Mouse (Mus musculus) embryonic stem cell, embryonic (primary cell): ENCODE results near the gene Gns.

ENCODE experiments used
- CTCF ChIA-PET, 4 experiments: fragments of 300-600 bp in 2 of 4; fragments of 350-600 bp in 2 of 4; sonication (Branson Sonifier 250); formaldehyde crosslinking; loops; one replicate each; lab custom pipeline; 2022; ENCODE audit warnings: inconsistent platforms in 2 of 4; lab: Charles Lee
- POLR2A ChIA-PET, 4 experiments: fragments of 300-600 bp in 2 of 4; fragments of 350-600 bp in 2 of 4; sonication (Branson Sonifier 250); formaldehyde crosslinking; loops; one replicate each; lab custom pipeline; 2022; ENCODE audit warnings: antibody characterized with exemption in 4 of 4, inconsistent platforms in 1 of 4; lab: Charles Lee

Gene Gns

DNA sequence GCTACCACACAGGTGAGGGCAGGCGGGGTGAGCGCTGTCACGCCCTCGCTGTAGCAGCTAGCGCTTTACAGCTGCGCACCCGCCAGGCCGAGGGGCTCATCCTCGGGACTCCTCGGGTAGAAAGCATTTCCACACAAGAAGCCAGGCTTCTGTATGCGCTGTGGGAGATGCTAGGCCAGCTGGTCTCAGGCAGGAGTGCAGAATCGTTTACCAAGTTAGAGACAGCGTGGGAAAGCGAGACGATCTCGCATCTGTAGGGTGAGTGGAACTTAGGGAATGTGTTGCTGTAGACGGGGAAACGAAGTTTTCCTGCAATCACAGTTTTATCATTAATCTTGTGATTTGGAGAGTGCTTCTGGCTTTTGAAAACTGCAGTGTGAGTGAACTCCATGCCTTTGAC, 16.4 kb downstream of the Gns start:
- ChIA-PET POLR2A (interaction anchor here in 3 of 4 experiments (0.6 to 2.2 kb wide), 6 partner anchors 13 to 95 kb away, joined by 3 to 5 read pairs (median 4); partner anchors contain the start of gene Rassf3 (in 1 of the 3)), CTCF (interaction anchor here (0.6 to 1.5 kb wide), 6 partner anchors 45 to 152 kb away, joined by 3 to 5 read pairs (median 4); no protein-coding TSS in a partner anchor)

DNA sequence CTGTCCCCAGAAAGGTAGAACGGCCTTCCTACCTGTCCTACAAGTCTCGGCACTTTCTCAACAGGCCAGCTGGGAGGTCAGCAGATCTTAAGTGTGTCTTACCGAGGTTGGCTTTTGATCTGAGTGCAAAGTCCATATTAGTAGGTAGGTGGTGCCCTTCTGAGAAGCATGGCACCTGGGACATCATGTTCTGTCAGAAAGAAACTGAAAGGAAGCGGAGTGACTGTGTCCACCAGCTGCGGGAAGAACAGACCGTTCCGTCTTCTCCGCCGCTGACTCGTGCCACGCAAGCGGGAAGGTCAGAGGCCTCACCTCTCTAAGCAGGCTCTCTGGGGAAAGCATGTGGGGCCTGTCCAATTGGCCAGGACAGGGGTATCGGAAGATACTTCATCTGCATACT, 19.8 kb downstream of the Gns start:
- CTCF ChIA-PET, result interaction anchor here in 1 of 4 experiments (0.5 kb wide), 1 partner anchor 22 kb away, joined by 3 read pairs; no protein-coding TSS in a partner anchor
- POLR2A ChIA-PET, result interaction anchor here in 1 of 4 experiments (0.6 kb wide), 1 partner anchor 16 kb away, joined by 3 read pairs; no protein-coding TSS in a partner anchor

DNA sequence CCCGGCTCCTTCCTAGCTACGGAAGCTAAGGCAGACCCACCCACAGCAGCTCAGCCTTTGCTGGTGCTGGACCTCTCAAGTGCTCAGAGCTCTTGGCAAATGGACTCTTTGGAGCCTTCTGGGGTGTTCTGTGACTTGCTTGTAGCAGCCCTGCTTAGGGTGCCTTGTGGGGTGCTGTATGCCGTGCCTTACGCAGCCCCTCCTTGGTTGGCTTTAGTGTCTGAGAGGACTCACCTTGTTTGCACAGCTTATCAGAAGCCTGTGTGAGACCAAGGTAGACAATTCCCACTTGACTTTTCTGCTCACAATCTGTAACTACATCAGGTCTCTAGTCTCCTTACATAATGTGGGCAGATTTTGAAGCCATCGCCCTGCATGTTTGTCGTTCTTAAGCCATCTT, 20.8 kb downstream of the Gns start:
- POLR2A ChIA-PET, result interaction anchor here in 2 of 4 experiments (0.8 to 1.4 kb wide), 4 partner anchors 8 to 18 kb away, joined by 3 to 5 read pairs (median 3); no protein-coding TSS in a partner anchor

DNA sequence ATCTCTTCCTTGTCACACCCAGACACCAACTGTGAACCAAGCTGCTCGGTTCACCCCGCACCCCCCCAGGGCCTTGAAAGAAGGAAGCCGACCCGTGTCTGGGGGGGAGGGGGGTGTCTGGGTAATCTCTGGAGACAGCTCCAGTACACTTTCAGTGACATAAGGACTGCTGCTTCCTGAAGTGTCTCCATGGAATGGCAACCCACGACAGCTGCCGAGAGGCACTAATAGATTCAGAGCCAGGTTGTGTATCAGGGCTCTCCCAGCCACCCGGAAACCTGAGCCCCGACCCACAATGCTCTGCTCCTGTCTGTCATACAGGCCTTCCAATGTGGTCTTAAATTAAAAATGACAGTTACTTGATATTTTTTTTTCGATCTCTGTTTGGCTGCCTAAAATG, 21.5 kb downstream of the Gns start:
- POLR2A ChIA-PET, result interaction anchor here in 2 of 4 experiments (0.9 to 2.4 kb wide), 5 partner anchors 9 to 34 kb away, joined by 3 to 7 read pairs (median 3); no protein-coding TSS in a partner anchor
- CTCF ChIA-PET, result interaction anchor here in 2 of 4 experiments (1.2 kb wide), 2 partner anchors 23 to 48 kb away, joined by 3 to 24 read pairs; no protein-coding TSS in a partner anchor

More for the DNA sequence above, 20.8 kb downstream of the Gns start:
- CTCF ChIA-PET, result no interaction called here

DNA sequence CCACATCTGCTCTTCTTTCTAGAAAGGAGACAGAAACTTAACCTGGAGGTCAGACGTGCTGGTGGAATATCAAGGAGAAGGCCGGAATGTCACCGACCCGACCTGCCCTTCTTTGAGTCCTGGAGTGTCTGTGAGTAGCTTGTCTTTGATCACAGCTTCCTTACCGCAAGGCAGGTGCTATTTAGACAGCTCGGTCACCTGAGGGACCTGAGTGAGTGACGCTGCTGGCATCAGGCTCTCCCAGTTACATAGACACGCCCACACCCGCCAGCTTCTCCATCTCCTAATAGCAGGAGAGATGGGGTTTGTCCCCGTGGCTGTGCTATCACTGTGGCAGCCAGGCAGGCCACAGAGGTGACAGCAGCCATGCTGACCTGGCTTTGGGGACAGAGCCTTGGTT, 25.7 kb downstream of the Gns start:
- ChIA-PET CTCF (interaction anchor here in 1 of 4 experiments (1.2 kb wide), 1 partner anchor 14 kb away, joined by 4 read pairs; no protein-coding TSS in a partner anchor), POLR2A (interaction anchor here in 1 of 4 experiments (0.8 to 1.7 kb wide), 2 partner anchors 15 to 22 kb away, joined by 3 to 7 read pairs; no protein-coding TSS in a partner anchor)

DNA sequence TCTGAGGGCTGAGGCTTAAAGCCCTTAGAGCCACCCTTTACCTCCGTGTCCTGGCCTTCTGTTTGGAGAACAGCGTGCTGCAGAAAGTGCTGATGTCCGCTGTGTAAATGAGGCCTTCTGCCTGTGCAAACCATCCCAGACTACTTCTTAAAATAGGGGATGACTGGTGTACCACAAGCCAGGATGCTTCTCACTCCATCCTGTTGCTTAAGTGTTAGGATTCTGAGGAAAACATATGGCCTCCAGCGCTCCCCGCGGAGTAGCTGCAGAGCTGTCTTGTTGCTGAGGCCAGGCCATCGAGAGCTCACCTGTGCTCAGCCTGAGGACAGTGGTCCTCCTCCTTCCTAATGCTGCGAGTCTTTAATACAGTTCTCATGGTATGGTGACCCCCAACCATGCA, 27.0 kb downstream of the Gns start:
- POLR2A ChIA-PET, result interaction anchor here in 1 of 4 experiments (1.7 kb wide), 1 partner anchor 16 kb away, joined by 7 read pairs; no protein-coding TSS in a partner anchor

DNA sequence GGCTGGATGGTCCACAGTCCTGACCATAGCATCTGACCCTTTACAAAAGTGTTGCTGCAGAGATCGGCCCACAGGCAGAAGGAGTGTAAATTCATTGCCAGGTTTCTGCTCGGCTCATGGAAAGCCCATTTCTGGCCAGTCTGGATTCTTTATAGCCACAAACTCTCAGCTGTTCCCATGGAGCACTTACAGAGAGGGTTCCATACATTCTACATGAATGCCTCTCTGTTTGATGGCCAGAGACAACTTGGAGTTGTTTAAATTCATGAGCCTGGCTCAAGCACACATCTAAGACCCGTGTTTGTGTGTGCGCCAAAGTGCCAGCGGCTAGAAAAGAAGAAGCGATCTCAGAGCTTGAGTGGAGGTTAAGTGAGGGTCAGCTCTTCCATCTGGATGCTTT, 29.4 kb downstream of the Gns start:
- CTCF ChIA-PET, result interaction anchor here in 3 of 4 experiments (0.6 to 1.8 kb wide), 5 partner anchors 18 to 168 kb away, joined by 3 to 17 read pairs (median 4); no protein-coding TSS in a partner anchor

More for the DNA sequence above, 27.0 kb downstream of the Gns start:
- CTCF ChIA-PET, result interaction anchor here in 1 of 4 experiments (1.4 kb wide), 1 partner anchor 141 kb away, joined by 3 read pairs; no protein-coding TSS in a partner anchor

DNA sequence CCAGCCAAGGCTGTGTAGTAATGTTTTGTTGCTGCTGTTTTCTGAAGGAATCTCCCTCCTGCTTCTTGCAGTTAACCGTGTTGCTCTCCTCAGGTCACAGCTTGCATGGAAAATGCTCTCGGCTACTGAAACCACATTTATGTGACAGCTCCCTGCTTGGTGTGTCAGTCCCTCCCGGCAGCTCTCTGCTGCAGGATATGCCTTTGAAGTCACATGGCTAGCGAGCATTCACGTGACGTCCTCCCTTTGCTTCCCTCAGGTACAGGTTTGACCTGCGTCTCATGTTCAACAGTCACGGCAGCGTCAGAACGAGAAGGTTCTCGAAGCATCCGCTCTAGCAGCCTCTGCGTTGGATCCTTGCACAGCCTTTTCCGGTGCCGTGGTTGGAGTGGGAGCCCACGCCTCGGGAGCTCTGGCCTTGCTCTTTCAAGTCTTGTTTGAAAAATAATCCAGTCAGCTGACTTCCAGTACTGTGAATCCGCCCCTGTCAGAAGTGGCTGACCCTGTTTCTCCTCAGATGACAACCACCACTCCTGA, 30.0 kb downstream of the Gns start:
- ChIA-PET CTCF (interaction anchor here (0.5 to 1.8 kb wide), 8 partner anchors 14 to 650 kb away, joined by 3 to 7 read pairs (median 5); partner anchors contain the start of gene Wif1 (in 1 of the 4)), POLR2A (interaction anchor here in 3 of 4 experiments (0.8 to 2.9 kb wide), 19 partner anchors 8 to 112 kb away, joined by 3 to 20 read pairs (median 3); partner anchors contain the start of gene Gns (in 1 of the 3))

More for the DNA sequence above, 29.4 kb downstream of the Gns start:
- POLR2A ChIA-PET, result interaction anchor here in 3 of 4 experiments (0.9 to 2.9 kb wide), 11 partner anchors 8 to 29 kb away, joined by 3 to 20 read pairs (median 4); no protein-coding TSS in a partner anchor

DNA sequence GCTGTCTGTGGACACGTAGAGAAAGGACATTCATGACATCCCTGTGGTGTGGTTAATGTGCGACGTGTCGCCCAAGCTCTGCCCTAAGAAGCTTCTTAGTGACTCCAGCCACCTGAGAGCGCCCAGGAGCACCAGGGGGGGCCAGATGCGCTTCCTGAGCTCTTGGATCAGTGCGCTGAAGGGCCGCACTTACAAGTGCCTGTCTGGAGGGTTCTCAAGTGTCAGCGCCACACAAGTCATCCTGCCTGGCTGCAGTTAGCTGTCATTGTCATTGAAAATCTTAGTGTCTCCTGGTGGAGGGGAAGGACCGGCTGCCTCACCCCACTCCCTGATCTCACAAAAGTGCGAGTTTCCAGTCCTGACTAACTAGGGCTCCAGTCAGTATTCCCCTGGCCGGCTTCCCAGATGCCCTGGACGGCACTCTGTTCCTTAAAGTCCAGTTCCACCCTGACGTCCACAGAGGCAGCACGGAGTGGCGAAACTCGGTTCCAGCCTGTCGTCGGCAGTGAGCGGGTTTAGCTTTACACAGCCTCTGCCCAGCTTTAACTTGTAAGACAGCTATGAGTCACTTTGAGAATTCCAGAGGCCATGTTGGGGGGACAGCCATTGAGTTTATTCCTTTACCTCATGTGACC, 30.8 kb downstream of the Gns start:
- POLR2A ChIA-PET, result interaction anchor here in 3 of 4 experiments (0.8 to 2.9 kb wide), 18 partner anchors 8 to 111 kb away, joined by 3 to 20 read pairs (median 4); partner anchors contain the start of gene Gns (in 1 of the 3)
- CTCF ChIA-PET, result interaction anchor here (0.5 to 1.8 kb wide), 10 partner anchors 13 to 651 kb away, joined by 3 to 7 read pairs (median 4); partner anchors contain the start of gene Wif1 (in 1 of the 4)

DNA sequence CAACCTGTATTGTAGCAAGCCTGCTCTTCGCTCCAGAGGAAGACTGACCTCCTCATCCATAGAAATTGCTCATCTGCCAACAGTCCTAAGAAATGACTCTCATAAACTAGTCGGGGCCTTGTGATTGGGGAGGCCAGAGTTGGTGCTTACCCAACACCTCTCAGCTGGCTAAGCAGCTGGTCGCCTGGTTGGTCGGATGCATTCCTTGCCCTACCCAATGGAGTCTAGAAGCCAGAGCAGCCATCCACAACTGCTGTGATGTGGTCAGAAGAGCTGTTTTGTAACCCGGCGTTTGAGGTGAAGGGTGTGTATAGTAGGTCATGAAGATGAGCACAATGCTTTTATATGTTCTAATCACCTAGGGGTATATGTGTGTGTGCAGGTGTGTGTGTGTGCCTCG, 33.7 kb downstream of the Gns start:
- CTCF ChIA-PET, result interaction anchor here in 1 of 4 experiments (0.6 to 0.7 kb wide), 2 partner anchors 11 to 87 kb away, joined by 3 to 6 read pairs; no protein-coding TSS in a partner anchor
- POLR2A ChIA-PET, result interaction anchor here in 3 of 4 experiments (0.5 to 1.2 kb wide), 3 partner anchors 13 to 81 kb away, joined by 3 to 5 read pairs (median 3); no protein-coding TSS in a partner anchor

DNA sequence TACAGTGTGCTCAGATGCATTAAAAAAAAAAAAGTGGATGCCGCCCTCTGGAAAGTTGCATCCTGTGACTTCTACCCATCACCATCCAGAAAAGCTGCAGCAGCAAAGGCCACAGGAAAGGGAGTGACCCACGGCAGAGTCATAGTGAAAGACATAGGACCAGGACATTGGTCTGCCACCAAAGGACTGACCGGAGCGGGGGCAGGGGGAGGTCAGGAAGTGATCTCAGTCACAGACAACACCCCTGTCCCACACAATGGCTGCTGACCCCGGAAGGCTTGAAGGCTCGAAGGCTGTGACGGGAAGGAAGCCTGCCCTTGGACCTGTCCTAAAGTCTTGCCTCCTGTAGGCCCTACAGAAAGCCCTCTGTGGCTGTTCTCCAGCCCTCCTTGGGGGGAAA, 36.1 kb downstream of the Gns start:
- POLR2A ChIA-PET, result interaction anchor here in 3 of 4 experiments (0.6 to 1.5 kb wide), 5 partner anchors 11 to 97 kb away, joined by 3 to 4 read pairs (median 4); no protein-coding TSS in a partner anchor
- CTCF ChIA-PET, result interaction anchor here in 2 of 4 experiments (0.6 to 1.4 kb wide), 2 partner anchors 9 to 91 kb away, joined by 3 to 5 read pairs; no protein-coding TSS in a partner anchor

DNA sequence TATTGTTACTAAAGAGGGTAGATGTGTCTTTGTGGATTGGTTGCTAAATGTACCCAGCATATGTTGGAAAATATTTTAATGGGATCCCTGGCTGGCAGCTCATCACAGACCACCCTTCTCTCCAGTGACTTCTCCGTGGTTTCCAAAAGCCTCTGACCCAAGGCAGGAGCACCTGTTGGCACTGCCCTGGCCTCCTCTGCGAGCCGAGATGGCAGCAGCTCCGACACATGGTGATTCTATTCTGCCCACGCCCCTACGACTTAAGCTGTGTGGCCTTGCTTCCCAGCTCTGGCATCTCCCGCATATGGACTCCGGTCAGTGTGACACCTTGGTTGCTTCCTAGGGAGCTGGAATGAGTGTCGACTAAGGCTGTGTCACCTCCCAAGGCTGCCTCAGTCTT, 38.2 kb downstream of the Gns start:
- ChIA-PET CTCF (interaction anchor here in 3 of 4 experiments (0.5 to 1.7 kb wide), 6 partner anchors 10 to 130 kb away, joined by 3 to 8 read pairs (median 4); no protein-coding TSS in a partner anchor), POLR2A (interaction anchor here (0.5 to 2.9 kb wide), 14 partner anchors 8 to 102 kb away, joined by 3 to 20 read pairs (median 3); partner anchors contain the start of gene Gns (in 1 of the 4))

DNA sequence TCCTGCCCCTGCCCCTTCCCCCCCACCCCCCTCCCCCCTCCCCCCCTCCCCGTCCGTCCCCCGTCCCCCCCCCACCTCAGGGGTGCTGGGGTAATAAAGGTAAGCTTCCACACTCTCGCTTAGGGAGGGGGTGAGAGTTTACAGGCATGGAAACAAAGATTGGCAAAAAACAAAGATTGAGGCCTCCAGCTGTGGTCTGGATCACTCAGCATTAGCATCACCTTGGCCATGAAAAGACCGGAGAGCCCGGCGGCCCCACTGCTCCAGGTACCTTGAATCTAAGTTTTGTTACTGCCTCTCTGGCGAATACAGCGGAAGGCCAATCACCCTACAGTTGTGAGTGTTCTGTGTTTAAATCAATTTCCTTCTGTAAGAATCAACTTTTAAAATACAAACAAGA, 39.1 kb downstream of the Gns start:
- POLR2A ChIA-PET, result interaction anchor here (0.5 to 2.9 kb wide), 23 partner anchors 8 to 928 kb away, joined by 3 to 20 read pairs (median 3); no protein-coding TSS in a partner anchor

DNA sequence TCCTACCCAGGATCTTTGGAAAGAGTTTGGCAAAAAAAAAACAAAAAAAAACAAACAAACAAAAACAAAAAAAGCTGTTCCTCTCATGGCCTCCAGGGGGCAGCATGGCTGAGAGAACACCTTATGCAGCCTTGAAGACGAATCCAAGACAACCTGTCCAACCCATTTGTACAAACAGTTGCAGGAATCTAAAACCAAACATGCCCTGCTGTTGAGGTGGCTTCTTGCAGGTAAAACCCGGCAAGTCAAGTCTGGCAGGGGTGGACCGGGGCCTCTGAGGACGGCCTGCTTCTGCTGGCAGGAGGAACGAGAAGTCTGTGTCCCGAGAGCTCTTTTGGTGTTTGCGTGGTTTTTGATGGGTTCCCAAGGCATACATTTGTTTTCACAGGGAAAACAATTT, 44.8 kb downstream of the Gns start:
- CTCF ChIA-PET, result interaction anchor here (0.6 to 6.2 kb wide), 47 partner anchors 9 to 680 kb away, joined by 3 to 42 read pairs (median 3); partner anchors contain the start of gene Rassf3 (in 1 of the 4)
- POLR2A ChIA-PET, result interaction anchor here in 3 of 4 experiments (0.7 to 2.2 kb wide), 13 partner anchors 9 to 110 kb away, joined by 3 to 9 read pairs (median 3); partner anchors contain the start of genes Gns (in 1 of the 3) and Rassf3 (in 1 of the 3)

More for the DNA sequence above, 39.1 kb downstream of the Gns start:
- CTCF ChIA-PET, result interaction anchor here in 3 of 4 experiments (0.6 to 1.7 kb wide), 8 partner anchors 9 to 370 kb away, joined by 3 to 8 read pairs (median 4); partner anchors contain the start of gene Wif1 (in 1 of the 3)

DNA sequence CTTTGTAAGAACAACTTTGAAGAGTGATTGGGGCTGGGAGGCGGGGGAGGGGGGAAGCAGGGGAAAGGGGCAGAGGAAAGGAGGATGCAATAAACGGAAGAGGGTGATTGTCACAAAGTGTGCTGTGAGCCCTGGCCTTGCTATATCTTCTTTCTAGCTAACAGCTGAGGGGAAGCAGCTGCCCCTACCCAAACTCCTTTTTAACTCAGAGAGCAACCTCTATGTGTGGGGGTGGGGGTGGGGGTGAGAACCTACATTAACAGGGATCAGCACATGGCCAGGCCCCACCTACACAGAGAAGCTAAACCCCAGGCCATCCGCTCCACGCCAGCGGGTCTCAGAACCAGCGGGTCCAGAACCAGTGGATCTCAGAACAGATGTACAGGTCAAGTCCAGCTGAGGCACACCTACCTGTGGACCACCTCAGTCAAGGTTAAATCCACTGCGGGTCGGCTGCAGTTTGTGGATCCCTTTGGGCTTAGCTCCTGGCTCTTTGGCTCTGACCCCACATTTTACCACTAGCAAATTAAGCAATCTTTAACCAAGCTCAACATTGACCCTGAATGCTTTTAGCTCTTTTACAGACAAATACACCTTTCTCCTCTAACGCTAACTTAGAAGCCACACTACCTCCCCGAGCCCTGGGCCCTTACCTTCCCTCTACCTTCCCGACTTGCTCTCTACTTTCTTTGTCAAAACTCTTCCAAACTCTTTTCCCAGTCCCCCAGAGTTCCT, 47.0 kb downstream of the Gns start:
- ChIA-PET POLR2A (interaction anchor here (0.5 to 1.4 kb wide), 11 partner anchors 8 to 101 kb away, joined by 3 to 7 read pairs (median 3); no protein-coding TSS in a partner anchor), CTCF (interaction anchor here (0.7 to 6.2 kb wide), 13 partner anchors 8 to 519 kb away, joined by 3 to 42 read pairs (median 6); no protein-coding TSS in a partner anchor)

DNA sequence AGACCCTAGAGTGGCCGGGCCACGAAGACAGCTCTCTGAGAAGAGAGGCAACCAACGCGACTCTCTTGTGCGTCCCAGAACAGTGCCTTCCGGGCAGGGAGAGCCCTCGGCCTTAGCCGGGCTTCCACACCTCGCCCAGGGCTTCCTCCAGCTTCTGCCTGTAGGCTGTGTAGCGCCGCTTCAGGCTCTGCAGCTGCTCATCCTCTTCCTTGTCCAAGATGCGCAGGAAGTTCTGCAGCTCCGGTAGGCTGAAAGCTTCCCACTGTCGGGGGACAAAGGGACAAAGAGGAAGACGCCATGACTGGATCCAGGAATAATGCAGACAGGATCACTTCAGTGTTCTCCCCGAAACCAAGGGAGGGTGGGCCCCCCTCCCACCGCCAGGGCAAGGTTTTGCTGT, 47.9 kb downstream of the Gns start:
- CTCF ChIA-PET, result interaction anchor here (0.6 to 6.2 kb wide), 9 partner anchors 8 to 719 kb away, joined by 3 to 42 read pairs (median 6); no protein-coding TSS in a partner anchor
- POLR2A ChIA-PET, result interaction anchor here (0.8 to 1.4 kb wide), 11 partner anchors 9 to 93 kb away, joined by 3 to 7 read pairs (median 3); no protein-coding TSS in a partner anchor
